Mouse (Mus musculus) left cerebral cortex, adult 18-20 months (tissue): ENCODE measurements around the gene Rab3d. TPM values are rescaled to one million over a fixed set of nuclear protein-coding genes. Genes with fewer than 3 reads are reported as not detected.

ENCODE experiments used
- DNase-seq, 2 experiments: peaks; one replicate each; pipeline ENCODE4 v3.0.0; 2021 to 2022; ENCODE audit warnings: low spot score in 2 of 2, mixed read lengths in 1 of 2
- long read RNA-seq, 2 experiments: library from polyadenylated mRNA; stranded (forward); transcript quantifications; one replicate each; pipeline ENCODE4 v2.0.0; 2021
- total RNA-seq, 2 experiments: library from RNA; stranded (reverse); gene quantifications; 2 replicates each; pipeline ENCODE4 v1.2.3; 2021

Gene Rab3d
- 10 to 100 TPM; 13.8 to 14.0 TPM for total RNA-seq
- long read RNA-seq, experiment 1, transcript Rab3d-201 (5 exons, 3,835 nt): major isoform, 22 of 27 reads
- long read RNA-seq, experiment 1, partial matches to known transcripts: 0 of 27 reads
- long read RNA-seq, experiment 1, other reads (novel, unspliced or antisense): 5 of 27 reads
- long read RNA-seq, experiment 2, transcript Rab3d-201 (5 exons, 3,835 nt): major isoform, 12 of 16 reads
- long read RNA-seq, experiment 2, partial matches to known transcripts: 1 of 16 reads
- long read RNA-seq, experiment 2, other reads (novel, unspliced or antisense): 3 of 16 reads

GRCm38 (mm10) chr9:21918035-21918592 is at the start of gene Rab3d:
Gene Rab3d (minus strand): TSS chr9:21918192.
- DNase-seq: peak; percentile 81 to 90

GRCm38 (mm10) chr9:21963417-21963816 is 45.4 kb upstream of the Rab3d start, which contains the start of gene Epor:
Gene Epor (minus strand): TSS chr9:21963506.
- DNase-seq: no peak

- peak; percentile 78 to 86 for DNase-seq
Measured at GRCm38 (mm10) chr9:21962416-21963059, 44.5 kb upstream of the Rab3d start.

GRCm38 (mm10) chr9:21962010-21962409 is 44.0 kb upstream of the Rab3d start:
- no peak for DNase-seq

- no peak for DNase-seq
Measured at GRCm38 (mm10) chr9:21961366-21961980, 43.5 kb upstream of the Rab3d start.

GRCm38 (mm10) chr9:21960558-21961208 is 42.7 kb upstream of the Rab3d start:
- DNase-seq: no peak

GRCm38 (mm10) chr9:21960135-21960534 is 42.1 kb upstream of the Rab3d start:
- no peak for DNase-seq

GRCm38 (mm10) chr9:21959244-21959643 is 41.3 kb upstream of the Rab3d start:
- DNase-seq: no peak

- DNase-seq: no peak
Measured at GRCm38 (mm10) chr9:21958372-21958771, 40.4 kb upstream of the Rab3d start.

- DNase-seq: peak; percentile 99
Measured at GRCm38 (mm10) chr9:21955570-21956281, 37.7 kb upstream of the Rab3d start, which contains the start of gene Swsap1. Gene Swsap1 (plus strand): TSS chr9:21955755.

GRCm38 (mm10) chr9:21955225-21955569 is 37.2 kb upstream of the Rab3d start:
- no peak for DNase-seq

GRCm38 (mm10) chr9:21954635-21955034 is 36.6 kb upstream of the Rab3d start:
- DNase-seq: no peak

GRCm38 (mm10) chr9:21953600-21953999 is 35.6 kb upstream of the Rab3d start:
- peak in 1 of 2 experiments; percentile 66 for DNase-seq

- no peak for DNase-seq
Measured at GRCm38 (mm10) chr9:21951977-21952376, 34.0 kb upstream of the Rab3d start.

- no peak for DNase-seq
Measured at GRCm38 (mm10) chr9:21950322-21950721, 32.3 kb upstream of the Rab3d start.

- DNase-seq: no peak
Measured at GRCm38 (mm10) chr9:21948790-21949189, 30.8 kb upstream of the Rab3d start.

- no peak for DNase-seq
Measured at GRCm38 (mm10) chr9:21948146-21948545, 30.2 kb upstream of the Rab3d start.

GRCm38 (mm10) chr9:21947540-21948130 is 29.6 kb upstream of the Rab3d start:
- no peak for DNase-seq

GRCm38 (mm10) chr9:21944267-21944666 is 26.3 kb upstream of the Rab3d start:
- DNase-seq: no peak

GRCm38 (mm10) chr9:21943638-21944037 is 25.6 kb upstream of the Rab3d start:
- no peak for DNase-seq
